Mouse (Mus musculus) myocyte (in vitro differentiated cells): Measurements from ENCODE around the gene Igf2bp3. TPM values are rescaled to one million over a fixed set of nuclear protein-coding genes. Genes with fewer than 3 reads are reported as not detected.

Experiments used
- H3K27me3 ChIP-seq: one replicate; pipeline ENCODE4 v1.6.1; 2011; ENCODE audit not compliant: control insufficient read depth, insufficient read depth, insufficient read length
- H3K36me3 ChIP-seq: one replicate; pipeline ENCODE4 v1.6.1; 2011; ENCODE audit not compliant: control insufficient read depth, insufficient read depth
- H3K4me2 ChIP-seq: one replicate; pipeline ENCODE4 v1.6.1; 2011; ENCODE audit warnings: low read depth, control low read depth
- H3K4me3 ChIP-seq: one replicate; pipeline ENCODE4 v1.5.1; 2011; ENCODE audit warnings: mild to moderate bottlenecking, control low read depth, moderate library complexity
- H3K79me2 ChIP-seq: one replicate; pipeline ENCODE4 v1.6.1; 2011; ENCODE audit not compliant: control insufficient read depth, insufficient read depth
- H3ac ChIP-seq: one replicate; pipeline ENCODE4 v1.6.1; 2011; ENCODE audit not compliant: control insufficient read depth, insufficient read length
- CEBPB ChIP-seq: IDR thresholded peaks from 2 replicates; pipeline ENCODE4 v1.6.1; 2011; ENCODE audit warnings: mild to moderate bottlenecking, moderate library complexity; ENCODE audit not compliant: poor library complexity, insufficient read depth, severe bottlenecking
- E2F4 ChIP-seq: IDR thresholded peaks from one replicate; pipeline ENCODE4 v1.6.1; 2011; ENCODE audit warnings: mild to moderate bottlenecking, control low read depth, moderate library complexity; ENCODE audit not compliant: insufficient read depth
- MAX ChIP-seq: IDR thresholded peaks from one replicate; pipeline ENCODE4 v1.6.1; 2011; ENCODE audit warnings: low read depth, mild to moderate bottlenecking, control low read depth
- MYOD1 ChIP-seq, 3 experiments: IDR thresholded peaks; one replicate each; pipeline ENCODE4 v1.6.1; 2011; ENCODE audit warnings: control low read depth in 2 of 3, low read depth in 2 of 3, mild to moderate bottlenecking in 2 of 3, moderate library complexity in 1 of 3; ENCODE audit not compliant: insufficient read length in 2 of 3, control insufficient read depth in 1 of 3
- MYOG ChIP-seq, 3 experiments: IDR thresholded peaks; one replicate each; pipeline ENCODE4 v1.6.1; 2011; ENCODE audit warnings: control low read depth in 2 of 3, low read depth in 2 of 3, mild to moderate bottlenecking in 2 of 3; ENCODE audit not compliant: insufficient read length in 2 of 3, control insufficient read depth in 1 of 3, insufficient read depth in 1 of 3
- POLR2A ChIP-seq: IDR thresholded peaks from one replicate; pipeline ENCODE4 v1.6.1; 2011; ENCODE audit warnings: low read depth, mild to moderate bottlenecking, control low read depth, moderate library complexity; ENCODE audit not compliant: insufficient read length
- POLR2AphosphoS2 ChIP-seq: IDR thresholded peaks from one replicate; pipeline ENCODE4 v1.6.1; 2011; ENCODE audit warnings: low read depth, control low read depth; ENCODE audit not compliant: insufficient read length
- REST ChIP-seq: IDR thresholded peaks from one replicate; pipeline ENCODE4 v1.6.1; 2011; ENCODE audit warnings: mild to moderate bottlenecking, control low read depth, moderate library complexity; ENCODE audit not compliant: insufficient read depth, insufficient read length
- SRF ChIP-seq: IDR thresholded peaks from one replicate; pipeline ENCODE4 v1.6.1; 2011; ENCODE audit warnings: low read depth; ENCODE audit not compliant: control insufficient read depth, insufficient read length
- TCF12 ChIP-seq: IDR thresholded peaks from one replicate; pipeline ENCODE4 v1.6.1; 2011; ENCODE audit warnings: mild to moderate bottlenecking, control low read depth; ENCODE audit not compliant: poor library complexity, insufficient read depth, severe bottlenecking
- TCF3 ChIP-seq: IDR thresholded peaks from one replicate; pipeline ENCODE4 v1.6.1; 2011; ENCODE audit warnings: low read depth, control low read depth; ENCODE audit not compliant: insufficient read length
- USF1 ChIP-seq: IDR thresholded peaks from one replicate; pipeline ENCODE4 v1.6.1; 2011; ENCODE audit warnings: low read depth, mild to moderate bottlenecking, control low read depth, moderate library complexity
- polyA plus RNA-seq: library from polyadenylated mRNA; unstranded; fragments of >200 nt; fragmentation: generic; extraction: Trizol; gene quantifications from one replicate; pipeline ENCODE4 v1.2.1, GENCODE M21; 2012; ENCODE audit warnings: missing spikeins

Igf2bp3 gene
- polyA plus RNA-seq, 1 experiment = 0.26 TPM

DNA sequence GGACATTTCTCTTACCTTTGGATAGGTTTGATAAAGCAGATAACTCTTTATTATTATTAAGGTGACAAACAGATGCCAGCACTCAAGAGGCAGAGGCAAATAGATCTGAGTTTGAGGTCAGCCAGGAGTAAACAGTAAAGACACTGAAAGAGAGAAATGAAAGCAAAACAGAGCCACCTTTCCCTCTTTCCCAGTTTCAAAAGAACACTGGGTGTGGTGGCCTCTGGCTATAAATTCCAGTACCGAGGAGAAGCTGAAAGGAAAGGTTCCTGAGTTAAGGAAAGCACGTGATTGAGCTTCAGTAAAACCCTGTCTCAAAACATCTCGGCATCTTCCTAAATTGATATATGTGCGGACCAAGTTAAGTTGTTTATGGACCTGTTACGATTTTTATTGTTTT is 45.0 kb upstream of the Igf2bp3 start:
- Histone ChIP-seq H3K36me3 (no peaks in the 10 kb centered on the region), H3K79me2 (peaks cover 88% of the 10 kb centered on the region), H3ac (no peak overlapping the region), H3K4me2 (no peak overlapping the region), H3K27me3 (no peaks in the 10 kb centered on the region), H3K4me3 (no peak overlapping the region)
- no peak for TF ChIP-seq POLR2AphosphoS2
- no peak for TF ChIP-seq POLR2A
- no peak for TF ChIP-seq SRF
- no peak for TF ChIP-seq REST
- TF ChIP-seq TCF12 = no peak
- TF ChIP-seq TCF3 = no peak
- no peak for TF ChIP-seq MYOG (IDR thresholded peaks at IDR 0.05; ENCODE audit: control insufficient read depth in 1 of 3, insufficient read depth in 1 of 3, insufficient read length in 2 of 3, low read depth in 2 of 3)
- TF ChIP-seq USF1 = no peak
- no peak for TF ChIP-seq CEBPB
- no peak for TF ChIP-seq MYOD1 (IDR thresholded peaks at IDR 0.05; ENCODE audit: control insufficient read depth in 1 of 3, insufficient read length in 2 of 3, low read depth in 2 of 3)
- no peak for TF ChIP-seq E2F4
- TF ChIP-seq MAX = no peak

DNA sequence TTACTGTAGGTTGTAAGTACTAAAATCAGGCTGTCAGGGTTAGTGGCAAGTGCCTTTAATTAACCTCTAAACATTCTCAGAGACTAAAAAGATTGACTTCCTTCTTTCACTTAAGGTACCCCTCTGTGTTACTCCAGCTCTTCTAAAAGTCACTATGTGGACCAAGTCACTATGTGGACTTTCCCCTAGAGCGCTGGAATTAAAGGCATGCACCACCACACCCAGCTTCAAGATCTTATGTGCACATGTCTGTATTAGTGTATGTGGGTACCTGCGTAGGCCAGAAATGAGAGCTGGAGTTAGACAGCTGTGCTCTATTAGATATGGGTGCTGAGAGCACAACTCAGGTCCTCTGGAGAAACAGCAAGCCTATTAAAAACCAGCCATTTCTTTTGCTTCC is 43.1 kb upstream of the Igf2bp3 start:
- TF ChIP-seq MYOD1 (IDR thresholded peaks at IDR 0.05; ENCODE audit: control insufficient read depth in 1 of 3, insufficient read length in 2 of 3, low read depth in 2 of 3) (no peak), MYOG (IDR thresholded peaks at IDR 0.05; ENCODE audit: control insufficient read depth in 1 of 3, insufficient read depth in 1 of 3, insufficient read length in 2 of 3, low read depth in 2 of 3) (no peak), MAX (no peak), E2F4 (no peak), REST (no peak), SRF (no peak), POLR2A (no peak), USF1 (no peak), CEBPB (no peak), POLR2AphosphoS2 (no peak), TCF12 (no peak), TCF3 (no peak)
- Histone ChIP-seq H3K79me2 (peaks cover 100% of the 10 kb centered on the region), H3K4me2 (no peak overlapping the region), H3K4me3 (no peak overlapping the region), H3K27me3 (no peaks in the 10 kb centered on the region), H3K36me3 (no peaks in the 10 kb centered on the region), H3ac (no peak overlapping the region)

DNA sequence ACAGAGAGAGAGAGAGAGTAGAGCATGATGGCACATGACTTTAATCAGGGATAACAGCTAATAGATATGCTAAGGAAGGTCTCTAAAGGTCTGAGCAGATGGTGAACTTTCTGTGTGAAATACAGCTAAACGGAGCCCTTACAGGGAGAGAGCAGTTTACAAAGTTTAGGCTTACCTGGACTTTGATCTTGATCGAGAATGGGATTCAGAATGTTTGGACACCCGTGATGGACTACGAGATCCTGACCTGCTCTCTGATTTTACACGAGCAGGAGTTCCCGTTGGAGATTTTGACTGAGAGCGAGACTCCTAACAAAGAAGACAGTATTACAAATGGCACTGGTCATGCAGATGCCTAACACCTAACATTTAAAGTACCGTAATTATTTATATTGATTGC is 37.5 kb upstream of the Igf2bp3 start:
- Histone ChIP-seq H3K4me3 (no peak overlapping the region), H3K4me2 (no peak overlapping the region), H3K27me3 (no peaks in the 10 kb centered on the region), H3K79me2 (peaks cover 53% of the 10 kb centered on the region), H3K36me3 (peaks cover 31% of the 10 kb centered on the region), H3ac (no peak overlapping the region)
- TF ChIP-seq MYOD1 (IDR thresholded peaks at IDR 0.05; ENCODE audit: control insufficient read depth in 1 of 3, insufficient read length in 2 of 3, low read depth in 2 of 3) = no peak
- TF ChIP-seq MAX = no peak
- no peak for TF ChIP-seq USF1
- no peak for TF ChIP-seq REST
- no peak for TF ChIP-seq POLR2AphosphoS2
- TF ChIP-seq E2F4 = no peak
- no peak for TF ChIP-seq SRF
- TF ChIP-seq TCF3 = no peak
- TF ChIP-seq POLR2A = no peak
- no peak for TF ChIP-seq MYOG (IDR thresholded peaks at IDR 0.05; ENCODE audit: control insufficient read depth in 1 of 3, insufficient read depth in 1 of 3, insufficient read length in 2 of 3, low read depth in 2 of 3)
- TF ChIP-seq TCF12 = no peak

DNA sequence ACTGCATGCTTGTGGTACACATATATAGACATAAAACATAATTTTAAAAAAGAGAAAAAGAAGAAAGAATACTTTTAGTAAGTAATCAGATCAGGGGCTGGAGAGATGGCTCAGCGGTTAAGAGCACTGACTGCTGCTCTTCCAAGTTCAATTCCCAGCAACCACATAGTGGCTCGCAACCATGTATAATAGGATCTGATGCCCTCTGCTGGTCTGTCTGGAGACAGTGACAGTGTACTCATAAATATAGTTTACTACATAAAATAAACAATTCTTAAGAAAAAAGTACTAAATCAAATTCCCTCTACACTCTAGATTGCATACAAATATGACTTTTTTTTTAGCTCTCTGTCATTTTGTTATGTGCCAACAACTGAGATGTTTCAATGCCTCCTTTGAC is 36.4 kb upstream of the Igf2bp3 start:
- H3K36me3 ChIP-seq = peaks cover 42% of the 10 kb centered on the region
- TF ChIP-seq TCF3 = no peak
- no peak for TF ChIP-seq MAX
- TF ChIP-seq MYOD1 (IDR thresholded peaks at IDR 0.05; ENCODE audit: control insufficient read depth in 1 of 3, insufficient read length in 2 of 3, low read depth in 2 of 3) = no peak
- TF ChIP-seq CEBPB = no peak
- no peak for TF ChIP-seq USF1
- no peak for TF ChIP-seq E2F4
- TF ChIP-seq SRF = no peak
- no peak for TF ChIP-seq POLR2A
- no peak for TF ChIP-seq MYOG (IDR thresholded peaks at IDR 0.05; ENCODE audit: control insufficient read depth in 1 of 3, insufficient read depth in 1 of 3, insufficient read length in 2 of 3, low read depth in 2 of 3)
- no peak for TF ChIP-seq REST
- no peak overlapping the region for H3ac ChIP-seq
- H3K79me2 ChIP-seq = peaks cover 43% of the 10 kb centered on the region
- H3K4me3 ChIP-seq = no peak overlapping the region
- no peaks in the 10 kb centered on the region for H3K27me3 ChIP-seq
- H3K4me2 ChIP-seq = no peak overlapping the region

DNA sequence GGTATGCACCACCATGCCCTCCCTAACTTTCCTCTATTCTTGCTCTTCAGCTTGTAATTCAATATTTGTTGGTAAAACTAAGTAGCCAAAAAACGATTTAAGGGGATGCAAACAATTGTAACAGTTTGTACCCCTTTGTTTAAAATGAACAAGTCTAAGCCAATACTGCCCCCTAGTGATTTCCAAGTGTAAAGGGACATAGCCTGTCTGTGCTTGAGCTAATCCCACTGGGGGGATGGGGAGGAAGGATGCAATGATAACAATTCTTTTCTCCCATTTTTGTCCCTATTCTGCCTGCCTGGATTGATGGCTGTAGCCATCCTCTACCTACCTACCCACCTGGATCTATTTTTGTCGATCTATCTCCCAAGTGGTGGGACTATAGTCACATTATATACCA is 32.5 kb upstream of the Igf2bp3 start:
- no peak overlapping the region for H3K4me2 ChIP-seq
- H3K36me3 ChIP-seq = peaks cover 71% of the 10 kb centered on the region
- TF ChIP-seq POLR2AphosphoS2 (no peak), TCF12 (no peak), MYOD1 (IDR thresholded peaks at IDR 0.05; ENCODE audit: control insufficient read depth in 1 of 3, insufficient read length in 2 of 3, low read depth in 2 of 3) (no peak), USF1 (no peak), REST (no peak), MAX (no peak), E2F4 (no peak), MYOG (IDR thresholded peaks at IDR 0.05; ENCODE audit: control insufficient read depth in 1 of 3, insufficient read depth in 1 of 3, insufficient read length in 2 of 3, low read depth in 2 of 3) (no peak), TCF3 (no peak), SRF (no peak), POLR2A (no peak), CEBPB (no peak)
- no peaks in the 10 kb centered on the region for H3K27me3 ChIP-seq
- no peak overlapping the region for H3ac ChIP-seq
- H3K79me2 ChIP-seq = peaks cover 4% of the 10 kb centered on the region
- H3K4me3 ChIP-seq = no peak overlapping the region
